Mouse (Mus musculus) layer of hippocampus, adult 18-20 months (tissue): ENCODE measurements around the gene 4921539E11Rik. TPM values are rescaled to one million over a fixed set of nuclear protein-coding genes. Genes with fewer than 3 reads are reported as not detected.

Experiments
- DNase-seq, 2 experiments: peaks; one replicate each; pipeline ENCODE4 v3.0.0; 2022; ENCODE audit warnings: low spot score in 2 of 2
- total RNA-seq, 2 experiments: library from RNA; stranded (reverse); gene quantifications; 2 replicates each; pipeline ENCODE4 v1.2.3; 2021

The 4921539E11Rik gene
- total RNA-seq, 2 experiments from 2014 or later, result not detected

- DNase-seq, result no peak
Observed at GRCm38 (mm10) chr4:103247249-103247648, 43.4 kb downstream of the 4921539E11Rik start.

GRCm38 (mm10) chr4:103232156-103232555 lies 58.5 kb downstream of the 4921539E11Rik start:
- no peak for DNase-seq

- DNase-seq, result no peak
Observed at GRCm38 (mm10) chr4:103222854-103223253, 67.8 kb downstream of the 4921539E11Rik start.

GRCm38 (mm10) chr4:103221789-103222188 lies 68.9 kb downstream of the 4921539E11Rik start:
- no peak for DNase-seq

GRCm38 (mm10) chr4:103219011-103219410 lies 71.7 kb downstream of the 4921539E11Rik start:
- no peak for DNase-seq

GRCm38 (mm10) chr4:103216046-103216445 lies 74.6 kb downstream of the 4921539E11Rik start:
- no peak for DNase-seq

GRCm38 (mm10) chr4:103214925-103215820 lies 75.5 kb downstream of the 4921539E11Rik start, which contains the start of gene Slc35d1:
Gene Slc35d1, minus strand, starts transcription at chr4:103215164.
- peak; percentile 80 to 81 for DNase-seq

- peak; percentile 70 to 84 for DNase-seq
Observed at GRCm38 (mm10) chr4:103214498-103214924, 76.2 kb downstream of the 4921539E11Rik start.

- DNase-seq, result peak in 1 of 2 experiments; percentile 37
Observed at GRCm38 (mm10) chr4:103213859-103214497, 76.7 kb downstream of the 4921539E11Rik start.

GRCm38 (mm10) chr4:103208553-103208952 lies 82.1 kb downstream of the 4921539E11Rik start:
- no peak for DNase-seq

GRCm38 (mm10) chr4:103203646-103204045 lies 87.0 kb downstream of the 4921539E11Rik start:
- DNase-seq, result no peak

- no peak for DNase-seq
Observed at GRCm38 (mm10) chr4:103200046-103200445, 90.6 kb downstream of the 4921539E11Rik start.

GRCm38 (mm10) chr4:103199086-103199485 lies 91.6 kb downstream of the 4921539E11Rik start:
- no peak for DNase-seq

GRCm38 (mm10) chr4:103197401-103197800 lies 93.3 kb downstream of the 4921539E11Rik start:
- DNase-seq, result no peak

GRCm38 (mm10) chr4:103192421-103192820 lies 98.2 kb downstream of the 4921539E11Rik start:
- DNase-seq, result no peak

GRCm38 (mm10) chr4:103188786-103189640 lies 101.7 kb downstream of the 4921539E11Rik start:
- no peak for DNase-seq

Other genes with a start within 250 kb of the 4921539E11Rik start
- gene Mier1, start 176.5 kb downstream of the 4921539E11Rik start, total RNA-seq, result 10 to 100 TPM; 50.7 to 51.3 TPM
- 10 to 100 TPM; 13.2 to 14.1 TPM for gene Wdr78, start 176.3 kb downstream of the 4921539E11Rik start, total RNA-seq
- 10 to 100 TPM; 12.6 to 15.1 TPM for gene Slc35d1, start 75.7 kb downstream of the 4921539E11Rik start, total RNA-seq
- 1 to 10 TPM; 9.0 to 9.4 TPM for gene Oma1, start 22.9 kb upstream of the 4921539E11Rik start, total RNA-seq